Mouse (Mus musculus) thymus, adult 2 months (tissue): ENCODE results near the gene Slc27a2.

Experiments used
- CTCF ChIP-seq: fragments of 200-500 bp; IDR thresholded peaks from 2 replicates; pipeline ENCODE4 v1.5.1; 2012; ENCODE audit warnings: mild to moderate bottlenecking, control low read depth, low read length, moderate library complexity, borderline replicate concordance; ENCODE audit not compliant: control insufficient read depth, poor library complexity, insufficient read depth; ENCODE audit errors: extremely low read depth
- POLR2A ChIP-seq: fragments of 200-500 bp; IDR thresholded peaks from 2 replicates; pipeline ENCODE4 v1.6.1; 2012; ENCODE audit warnings: mild to moderate bottlenecking, low read length, control low read depth, moderate library complexity; ENCODE audit not compliant: control insufficient read depth, poor library complexity, insufficient read depth; ENCODE audit errors: extremely low read depth

DNA sequence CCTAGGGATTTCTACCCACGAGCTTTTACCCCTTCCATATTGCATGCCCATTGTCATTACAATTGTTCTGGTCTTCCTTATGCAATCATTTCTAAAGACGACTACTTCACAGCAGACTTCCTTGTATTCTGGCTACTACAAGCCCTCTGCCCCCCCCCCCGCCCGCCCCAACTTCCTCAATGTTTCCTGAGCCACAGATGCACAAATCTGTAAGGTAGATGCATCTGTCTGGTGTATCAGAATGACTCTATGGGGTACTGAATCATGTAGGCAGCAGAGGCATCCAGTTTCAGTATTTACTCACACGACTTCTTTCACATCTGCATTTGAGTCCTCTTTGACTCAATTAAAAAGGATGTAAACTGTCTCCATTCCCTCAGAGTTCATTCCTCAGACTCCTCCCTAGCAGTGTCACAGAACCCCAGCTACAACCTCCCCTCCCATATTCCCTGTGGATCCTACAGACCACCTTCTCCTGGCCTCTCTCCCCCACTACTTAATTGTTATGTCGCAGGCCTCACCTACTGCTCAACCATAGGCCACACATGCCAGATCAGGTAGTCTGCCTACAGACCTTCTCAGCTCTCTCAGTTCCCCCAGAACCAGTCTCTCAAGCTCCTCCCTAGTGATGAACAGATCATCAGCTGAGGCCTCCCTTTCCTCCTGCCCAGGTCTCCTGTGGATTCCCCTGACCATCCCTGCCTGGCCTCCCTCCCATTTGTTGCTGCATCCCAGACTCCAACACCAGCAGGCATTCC lies 37.0 kb upstream of the Slc27a2 start:
- TF ChIP-seq POLR2A (no peak), CTCF (no peak)
